In genomic region chr6:124919695-124920317, GRCm38 (mm10) we compare ENCODE assay signal across 8 mouse cellular contexts. TPM values are rescaled to one million over a fixed set of nuclear protein-coding genes. Genes with fewer than 3 reads are reported as not detected.
DNase-seq lines count a peak whose midpoint lies in the region; ATAC-seq lines count a peak whose summit lies in the region.

Gene Ptms, minus strand, starts transcription at chr6:124920103.

- intact Hi-C loops in gastrocnemius, postnatal 14 days (cut with DNase I; ENCODE audit: low total_unique reads): no loop called here

- peak; percentile 33 for ATAC-seq in activated CD4-positive, CD25-positive, alpha-beta regulatory T cell, adult 4 months
- peak; percentile 28 for ATAC-seq in megakaryocyte, adult 5-6 weeks (ENCODE audit: poor library complexity, severe bottlenecking)

- DNase-seq in embryo, embryonic 10 days (ENCODE audit: low spot score): peak; percentile 95
- peak; percentile 94 for DNase-seq in gastrocnemius, postnatal 14 days
- peak; percentile 79 for DNase-seq in induced T-regulatory cell, adult 2 months (ENCODE audit: low read depth)
- peak; percentile 79 to 95 for DNase-seq in left cerebral cortex, adult 8-10 months (ENCODE audit: low spot score in 2 of 2)
- DNase-seq in right cerebral cortex, adult 2 months (ENCODE audit: low spot score in 2 of 2): peak; percentile 92
- DNase-seq in c-Kit-positive CD71-positive TER-119-positive erythroid progenitor cells, embryonic 14.5 days (ENCODE audit: low spot score): no peak

RNA-seq across cellular contexts. Expression of gene Ptms, which starts in this region (rescaled TPM):
- polyA plus RNA-seq in activated CD4-positive, CD25-positive, alpha-beta regulatory T cell, adult 4 months (2017; shearing (Covaris generic)): 10 to 100 TPM; 12.0 to 12.8 TPM
- 100 to 1,000 TPM; 225 to 266 TPM for total RNA-seq in gastrocnemius, postnatal 14 days (2021)
- 100 to 1,000 TPM; 915 to 964 (median 945) TPM for total RNA-seq in left cerebral cortex, adult 8-10 months (2022)
- total RNA-seq in megakaryocyte, adult 5-6 weeks (2015): 129 and 159 TPM in 2 replicates
- 195 and 207 TPM in 2 replicates for total RNA-seq in megakaryocyte, adult 5-6 weeks (2017)
